In genomic region chr11:22710596-22710995, GRCm38 (mm10) we compare ENCODE assay signal across 8 mouse cellular contexts.
DNase-seq lines count a peak whose midpoint lies in the region; ATAC-seq and TF ChIP-seq lines count a peak whose summit lies in the region.

No protein-coding gene starts in this region.

- no peak overlapping the region for H3K27ac ChIP-seq in kidney, embryonic 16.5 days (ENCODE audit: low read length)
- H3K27ac ChIP-seq in ES-E14 (ENCODE audit: insufficient read depth, low read depth, low read length, poor library complexity, severe bottlenecking) = no peak overlapping the region

- no peak for DNase-seq in kidney, adult 11 months
- DNase-seq in ES-E14 (ENCODE audit: low read depth, low spot score) = peak; percentile 41
- DNase-seq in c-Kit-positive CD71-positive TER-119-negative erythroid progenitor cells, embryonic 14.5 days (ENCODE audit: low read depth) = peak; percentile 29
- DNase-seq in kidney, postnatal 14 days = peak; percentile 40
- DNase-seq in natural killer cell, adult 2 months (ENCODE audit: low spot score in 2 of 2) = peak; percentile 44 to 57
- no peak for DNase-seq in urinary bladder, postnatal 4 days (ENCODE audit: low spot score in 2 of 2)

- 96% methylated on average over 2 of the region's 2 CpGs for WGBS in kidney, embryonic 16.5 days

- 0 out of 2 replicates have a peak, but pooled peaks have one; percentile 51 for ATAC-seq in kidney, embryonic 16.5 days (ENCODE audit: low FRiP score, low TSS enrichment)
- no peak for ATAC-seq in erythroid progenitor cell, adult 5-6 weeks (replicated peaks; ENCODE audit: low FRiP score, poor library complexity, severe bottlenecking)

- no peak overlapping the region for H3K9ac ChIP-seq in kidney, embryonic 16.5 days (replicated peaks; ENCODE audit: low read length)
- no peak overlapping the region for H3K9ac ChIP-seq in ES-E14 (ENCODE audit: insufficient read depth, low read depth, low read length, poor library complexity, severe bottlenecking)

- no peaks in the 10 kb centered on the region for H3K36me3 ChIP-seq in kidney, embryonic 16.5 days (ENCODE audit: insufficient read depth, low read length)
- no peaks in the 10 kb centered on the region for H3K36me3 ChIP-seq in ES-E14 (ENCODE audit: control insufficient read depth, insufficient read depth, low read length, poor library complexity, severe bottlenecking)

- no peaks in the 10 kb centered on the region for H3K9me3 ChIP-seq in kidney, embryonic 16.5 days (ENCODE audit: low read length)
- H3K9me3 ChIP-seq in ES-E14 (ENCODE audit: control insufficient read depth, insufficient read depth, low read depth, low read length) = no peaks in the 10 kb centered on the region

- no peak overlapping the region for H3K4me2 ChIP-seq in kidney, embryonic 16.5 days (replicated peaks; ENCODE audit: low read depth, low read length)

- no peaks in the 10 kb centered on the region for H3K4me1 ChIP-seq in kidney, embryonic 16.5 days (ENCODE audit: insufficient read depth, low read length)
- H3K4me1 ChIP-seq in ES-E14 (ENCODE audit: control insufficient read depth in 2 of 2, insufficient read depth in 2 of 2, low read length in 2 of 2, poor library complexity in 1 of 2) = 0 out of 4 replicates have a peak, but pooled peaks cover 0 to 1% of the 10 kb centered on the region in 2 experiments

- no peaks in the 10 kb centered on the region for H3K27me3 ChIP-seq in kidney, embryonic 16.5 days (ENCODE audit: insufficient read depth, low read length)

- no peak overlapping the region for H3K4me3 ChIP-seq in kidney, embryonic 16.5 days (ENCODE audit: low read length)
- H3K4me3 ChIP-seq in ES-E14 (ENCODE audit: insufficient read depth in 1 of 2, low read depth in 1 of 2, low read length in 2 of 2, poor library complexity in 1 of 2, severe bottlenecking in 1 of 2) = no peak overlapping the region

- in situ Hi-C loops in ES-E14 (cut with MboI; ENCODE audit: low sequenced_read_pairs in 2 of 2, unreplicated experiment in 2 of 2) = no loop called here

TF ChIP-seq in ES-E14, 5 proteins besides CTCF, POLR2A, EP300 and RAD21:
- peak; percentile 94 for TF ChIP-seq HCFC1 (IDR thresholded peaks at IDR 0.05; ENCODE audit: borderline replicate concordance, insufficient read depth, low read length)
- peak; percentile 86; the same call in 1 of the 2 replicates for TF ChIP-seq ZNF384 (IDR thresholded peaks at IDR 0.05; ENCODE audit: low read depth, low read length)
- TF ChIP-seq CHD2 (IDR thresholded peaks at IDR 0.05; ENCODE audit: low read depth, low read length) = no peak

Comparison
In these comparisons a context has a peak if more than half of its experiments do, and no peak if none do; other contexts are left out.
1. DNase-seq: peak in ES-E14 (single experiment), c-Kit-positive CD71-positive TER-119-negative erythroid progenitor cells, embryonic 14.5 days (single experiment), kidney, postnatal 14 days (single experiment) and natural killer cell, adult 2 months (2 of 2); none in kidney, adult 11 months (single experiment) and urinary bladder, postnatal 4 days (0 of 2).